Mouse (Mus musculus): ENCODE results near the gene Ncmap.

Gene Ncmap

DNA sequence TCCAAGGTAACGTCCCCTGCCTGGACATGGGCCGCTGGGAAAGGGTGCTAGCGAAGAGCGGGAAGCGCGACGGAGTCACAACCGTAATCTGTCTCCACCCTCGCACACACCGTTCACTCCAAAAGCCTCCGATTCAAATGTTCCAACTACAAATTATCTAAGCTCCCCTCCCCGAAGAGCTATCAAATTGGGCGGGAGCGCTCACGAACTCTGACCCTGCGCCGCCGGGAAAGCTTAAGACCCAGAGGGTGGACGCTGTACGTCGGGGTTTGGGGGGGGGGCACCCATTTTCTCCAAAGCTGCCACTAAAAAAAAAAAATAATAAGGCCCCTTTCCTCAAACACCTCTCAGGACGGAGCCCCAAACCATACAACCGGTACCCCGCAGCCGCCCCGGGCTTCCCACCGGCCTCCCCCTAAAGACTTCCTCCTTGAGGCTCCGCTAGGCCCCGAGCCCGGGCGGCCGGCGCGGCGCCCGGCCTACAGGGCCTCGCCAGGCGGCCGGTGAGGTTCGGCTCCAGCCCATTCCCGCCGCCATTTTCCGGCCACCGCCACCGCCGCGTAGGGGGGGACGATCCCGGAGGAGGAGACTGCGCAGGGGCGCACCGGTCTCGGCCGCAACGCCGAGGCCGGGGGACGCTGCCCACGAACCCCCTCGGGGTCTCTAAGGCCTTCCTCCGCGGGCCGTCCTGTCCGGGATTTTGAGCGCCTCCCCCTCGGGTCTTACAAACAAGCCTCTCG lies 45.5 kb downstream of the Ncmap start:
- in situ Hi-C loops (cut with MboI): no loop called here

GRCm38 (mm10) chr4:135337376-135337942 lies 60.6 kb downstream of the Ncmap start:
- in situ Hi-C loops (cut with MboI): no loop called here

- in situ Hi-C loops (cut with MboI): no loop called here
Measured at GRCm38 (mm10) chr4:135336023-135336357, 62.0 kb downstream of the Ncmap start.

DNA sequence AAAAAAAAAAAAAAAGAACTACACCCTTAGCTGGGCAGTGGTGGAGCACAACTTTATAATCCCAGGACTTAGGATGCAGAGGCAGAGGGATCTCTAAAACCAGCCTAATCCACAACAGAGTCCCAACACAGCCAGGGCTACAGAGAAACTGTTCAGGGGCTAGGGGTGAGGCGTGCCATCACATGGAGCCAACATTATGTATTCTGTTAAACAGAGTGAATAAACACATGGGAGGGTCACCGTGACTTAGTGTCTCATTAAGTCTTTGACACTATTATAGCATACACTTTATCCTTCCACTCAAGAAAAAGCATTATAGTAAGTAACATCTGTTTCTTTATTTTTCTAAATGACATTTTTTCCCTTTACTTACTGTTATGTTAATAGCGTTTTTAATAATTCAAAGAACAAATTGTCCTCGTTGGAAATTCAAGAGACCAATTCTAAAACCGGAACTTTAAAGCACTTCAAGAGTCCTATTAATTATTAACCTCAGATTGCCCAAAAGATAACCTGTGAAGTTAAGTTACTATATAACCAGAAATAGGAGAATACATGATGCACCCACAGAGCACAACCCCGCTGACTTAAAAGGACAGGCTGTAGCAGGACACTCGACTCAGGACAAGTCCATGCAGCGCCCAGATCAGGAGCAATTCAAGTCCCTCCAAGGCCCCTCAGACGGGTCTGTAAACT lies 62.6 kb downstream of the Ncmap start:
- in situ Hi-C loops (cut with MboI): no loop called here

DNA sequence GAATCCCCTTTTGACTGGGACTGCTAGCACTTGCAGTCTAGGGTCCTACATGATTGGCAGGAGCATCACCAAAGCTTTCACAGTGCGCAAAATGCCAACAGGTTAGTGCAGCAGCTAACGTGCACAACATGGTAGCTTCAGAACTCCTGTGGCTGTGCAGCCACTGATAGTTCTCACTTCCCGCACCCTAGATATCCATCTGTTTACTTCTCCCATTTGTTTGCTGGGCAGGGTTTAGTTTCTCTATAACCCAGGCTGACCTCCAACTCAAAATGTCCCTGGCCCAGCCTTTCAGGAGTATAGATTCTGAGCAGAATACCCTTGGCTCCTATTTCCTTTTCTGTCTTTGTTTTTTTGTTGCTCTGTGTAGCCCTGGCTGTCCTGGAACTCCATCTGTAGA lies 71.6 kb downstream of the Ncmap start:
- in situ Hi-C loops (cut with MboI): loop anchor here (10.0 kb wide), 1 partner anchor 262 kb away; no protein-coding TSS in a partner anchor

- in situ Hi-C loops (cut with MboI): loop anchor here (10.0 kb wide), 1 partner anchor 261 kb away; no protein-coding TSS in a partner anchor
Measured at GRCm38 (mm10) chr4:135326046-135326445, 72.0 kb downstream of the Ncmap start.

DNA sequence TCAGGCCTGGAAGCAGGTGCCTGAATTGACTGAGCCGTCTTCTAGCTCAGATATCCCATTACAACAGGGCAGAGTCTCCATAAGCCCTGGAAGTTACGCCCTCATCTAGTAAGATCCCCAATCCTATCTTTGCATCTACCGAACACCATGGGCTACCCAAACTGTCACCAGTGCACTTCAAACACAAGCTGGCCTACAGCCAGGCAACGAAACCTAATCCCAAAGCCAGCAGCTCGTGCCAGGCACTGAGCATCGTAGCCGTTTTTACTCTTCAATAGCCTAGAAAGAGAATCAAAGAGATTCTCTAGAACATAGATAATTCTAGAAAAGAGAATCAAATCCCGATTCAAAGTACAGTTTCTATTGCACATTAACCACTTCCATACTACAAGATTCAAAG lies 75.0 kb downstream of the Ncmap start:
- in situ Hi-C loops (cut with MboI): loop anchor here (10.0 kb wide), 1 partner anchor 258 kb away; no protein-coding TSS in a partner anchor
